Mouse (Mus musculus) liver, adult 2 months (tissue): Measurements from ENCODE around the gene Fam205a4.
"Not testable (repeated sequence)": the region's sequence is repeated elsewhere in the genome, so short reads cannot be mapped to it uniquely, and the experiment has no call there.

ENCODE experiments used
- CTCF ChIP-seq: fragments of 200-500 bp; IDR thresholded peaks from 2 replicates; pipeline ENCODE4 v1.5.1; 2011; ENCODE audit warnings: low read depth, low read length, control low read depth
- POLR2A ChIP-seq: fragments of 200-500 bp; IDR thresholded peaks from 2 replicates; pipeline ENCODE4 v1.6.1; 2011; ENCODE audit warnings: low read length, control low read depth; ENCODE audit not compliant: insufficient read depth; ENCODE audit errors: extremely low read depth

GRCm38 (mm10) chr4:41941272-41941671, 24.6 kb upstream of the Fam205a4 start, which contains the start of gene Gm20878:
- TF ChIP-seq CTCF, POLR2A: not testable (repeated sequence)
